18 mouse cellular contexts compared by ENCODE assay signal in genomic region chr2:161066097-161066759, GRCm38 (mm10). TPM values are rescaled to one million over a fixed set of nuclear protein-coding genes. Genes with fewer than 3 reads are reported as not detected.
DNase-seq lines count a peak whose midpoint lies in the region; ATAC-seq lines count a peak whose summit lies in the region.
"Had no signal": no experiment of that assay in that cellular context is flagged by ENCODE, and none has a peak within 500 bp of the region (broad histone marks: within the 10 kb centered on the region; RNA-seq: fewer than 3 reads in every experiment).

No protein-coding gene starts in this region.

- no peak overlapping the region for H3K4me3 ChIP-seq in heart, embryonic 12.5 days
- H3K4me3 ChIP-seq: embryonic facial prominence, embryonic 12.5 days; forebrain, embryonic 12.5 days; gastrocnemius, adult 2 months; limb, embryonic 13.5 days; neural tube, embryonic 15.5 days had no signal

- peak; percentile 71; the same call in 1 of the 2 replicates for ATAC-seq in heart, embryonic 12.5 days (ENCODE audit: insufficient number of reproducible peaks, low FRiP score)
- ATAC-seq in granulocyte monocyte progenitor cell, adult 5-6 weeks (replicated peaks; ENCODE audit: poor library complexity, severe bottlenecking): 0 out of 2 replicates have a peak, but pooled peaks have one; percentile 40
- peak; percentile 91 for ATAC-seq in megakaryocyte progenitor cell, adult 5-6 weeks (replicated peaks; ENCODE audit: poor library complexity)
- ATAC-seq: intestine, postnatal 0 days had no signal

- H3K4me1 ChIP-seq in heart, embryonic 12.5 days (replicated peaks): peaks cover 29% of the 10 kb centered on the region
- H3K4me1 ChIP-seq: neural tube, embryonic 15.5 days had no signal

- H3K9ac ChIP-seq in heart, embryonic 12.5 days: no peak overlapping the region
- H3K9ac ChIP-seq: embryonic facial prominence, embryonic 12.5 days; forebrain, embryonic 12.5 days; hindbrain, embryonic 14.5 days; limb, embryonic 13.5 days; neural tube, embryonic 15.5 days had no signal

- intact Hi-C loops in heart, postnatal 25 days (cut with DNase I): no loop called here
- intact Hi-C loops in gastrocnemius, postnatal 36 days (cut with DNase I): no loop called here

- WGBS in heart, embryonic 12.5 days: 38% methylated on average over 10 of the region's 10 CpGs

- H3K4me2 ChIP-seq in heart, embryonic 12.5 days: peak overlapping the region; percentile 5; the same call in 1 of the 2 replicates
- H3K4me2 ChIP-seq: embryonic facial prominence, embryonic 12.5 days; forebrain, embryonic 12.5 days; hindbrain, embryonic 14.5 days; limb, embryonic 13.5 days; neural tube, embryonic 15.5 days had no signal

- H3K27ac ChIP-seq in heart, embryonic 12.5 days (ENCODE audit: poor library complexity, severe bottlenecking): no peak overlapping the region
- H3K27ac ChIP-seq: embryonic facial prominence, embryonic 12.5 days; forebrain, embryonic 12.5 days; gastrocnemius, adult 2 months; hindbrain, embryonic 14.5 days; limb, embryonic 13.5 days; neural tube, embryonic 15.5 days had no signal

- peaks cover 9% of the 10 kb centered on the region for H3K36me3 ChIP-seq in heart, embryonic 12.5 days

- no peak for DNase-seq in heart, postnatal 25 days (ENCODE audit: low spot score)
- DNase-seq in MEL-GATA-1-ER (ENCODE audit: extremely low read depth, low read depth): peak; percentile 65
- no peak for DNase-seq in gastrocnemius, postnatal 36 days
- no peak for DNase-seq in frontal cortex, postnatal 10 days (ENCODE audit: low spot score in 2 of 2)
- DNase-seq: cerebellum, adult 8-10 months; gastrocnemius, adult 2 months; kidney, postnatal 36 days; lung, postnatal 10 days; right cerebral cortex, adult 18-20 months had no signal

- no peaks in the 10 kb centered on the region for H3K27me3 ChIP-seq in heart, embryonic 12.5 days (replicated peaks)
- H3K27me3 ChIP-seq: embryonic facial prominence, embryonic 12.5 days; forebrain, embryonic 12.5 days; limb, embryonic 13.5 days; neural tube, embryonic 15.5 days had no signal

- H3K9me3 ChIP-seq in heart, embryonic 12.5 days (replicated peaks): no peaks in the 10 kb centered on the region
- H3K9me3 ChIP-seq: embryonic facial prominence, embryonic 12.5 days; forebrain, embryonic 12.5 days; limb, embryonic 13.5 days; neural tube, embryonic 15.5 days had no signal

RNA-seq across cellular contexts. Expression of gene Chd6, which starts 42.6 kb away (rescaled TPM):
- polyA plus RNA-seq in heart, embryonic 12.5 days (2016; fragmentation: Nextera tagmentation; extraction: Ambion mirVana): 17.7 and 23.3 TPM in 2 replicates
- total RNA-seq in heart, postnatal 25 days (2021): 10 to 100 TPM; 64.1 to 65.6 TPM
- 44.7 and 61.1 TPM in 2 replicates for total RNA-seq in granulocyte monocyte progenitor cell, adult 5-6 weeks (2014; fragmentation: Nextera tagmentation)
- 29.9 and 31.9 TPM in 2 replicates for total RNA-seq in granulocyte monocyte progenitor cell, adult 5-6 weeks (2017)
- total RNA-seq in megakaryocyte progenitor cell, adult 5-6 weeks (2015): 27.3 and 38.9 TPM in 2 replicates
- total RNA-seq in megakaryocyte progenitor cell, adult 5-6 weeks (2017): 24.5 and 40.9 TPM in 2 replicates
- total RNA-seq in gastrocnemius, postnatal 36 days (2021): 10 to 100 TPM; 11.0 to 12.0 TPM

Comparison
In these comparisons a context has a peak if more than half of its experiments do, and no peak if none do; other contexts are left out.
1. ATAC-seq: peak in every context shown above with its lines; median percentile 91 in megakaryocyte progenitor cell, adult 5-6 weeks; 71 in heart, embryonic 12.5 days; 40 in granulocyte monocyte progenitor cell, adult 5-6 weeks.